Mouse (Mus musculus) MEL (cell line): Measurements from ENCODE around the gene Ccdc33. TPM values are rescaled to one million over a fixed set of nuclear protein-coding genes. Genes with fewer than 3 reads are reported as not detected.

Experiments
- DNase-seq: peaks from one replicate; pipeline ENCODE4 v3.0.0; 2011; ENCODE audit warnings: low read depth, low spot score
- H3K27ac ChIP-seq: 2 replicates; pipeline ENCODE4 v1.5.1; 2012; ENCODE audit warnings: low read depth, mild to moderate bottlenecking, control low read depth, low read length, moderate library complexity; ENCODE audit not compliant: control insufficient read depth
- H3K27me3 ChIP-seq, 2 experiments: fragments of 150-350 bp in 1 of 2; sonication (generic) in 1 of 2; 2 replicates each; pipeline ENCODE4 v1.6.1; 2012; ENCODE audit warnings: low read length in 2 of 2, mild to moderate bottlenecking in 2 of 2, improper control_type of control experiment in 1 of 2, moderate library complexity in 1 of 2; ENCODE audit not compliant: insufficient read depth in 2 of 2, control insufficient read depth in 1 of 2
- H3K36me3 ChIP-seq, 2 experiments: 2 replicates each; pipeline ENCODE4 v1.6.1; 2012 to 2014; ENCODE audit warnings: low read length in 2 of 2, improper control_type of control experiment in 1 of 2, inconsistent platforms in 1 of 2, mild to moderate bottlenecking in 1 of 2; ENCODE audit not compliant: insufficient read depth in 2 of 2, control insufficient read depth in 1 of 2
- H3K4me1 ChIP-seq, 2 experiments: fragments of 150-350 bp in 1 of 2; sonication (generic) in 1 of 2; 2 replicates each; pipeline ENCODE4 v1.6.1; 2012; ENCODE audit warnings: low read length in 2 of 2, improper control_type of control experiment in 1 of 2, mild to moderate bottlenecking in 1 of 2; ENCODE audit not compliant: insufficient read depth in 2 of 2, control insufficient read depth in 1 of 2
- H3K4me3 ChIP-seq, 2 experiments: fragments of 150-350 bp in 1 of 2; sonication (generic) in 1 of 2; 2 replicates each; pipeline ENCODE4 v1.5.1; 2012; ENCODE audit warnings: low read depth in 2 of 2, low read length in 2 of 2, mild to moderate bottlenecking in 2 of 2, moderate library complexity in 2 of 2, control low read depth in 1 of 2, improper control_type of control experiment in 1 of 2; ENCODE audit not compliant: control insufficient read depth in 1 of 2, insufficient read depth in 1 of 2
- H3K79me2 ChIP-seq: 2 replicates; pipeline ENCODE4 v1.6.1; 2012; ENCODE audit warnings: mild to moderate bottlenecking, low read length, moderate library complexity; ENCODE audit not compliant: control insufficient read depth, poor library complexity, insufficient read depth
- H3K9ac ChIP-seq: 2 replicates; pipeline ENCODE4 v1.6.1; 2012; ENCODE audit warnings: low read depth, mild to moderate bottlenecking, control low read depth, low read length, moderate library complexity; ENCODE audit not compliant: control insufficient read depth, poor library complexity, severe bottlenecking
- H3K9me3 ChIP-seq: fragments of 150-350 bp; sonication (generic); replicated peaks from 2 replicates; pipeline ENCODE4 v1.6.1; 2012; ENCODE audit warnings: mild to moderate bottlenecking, low read length, improper control_type of control experiment, moderate library complexity; ENCODE audit not compliant: insufficient read depth
- CTCF ChIP-seq, 3 experiments: IDR thresholded peaks in 2 of 3; conservative IDR thresholded peaks in 1 of 3; 2 replicates each; pipeline ENCODE4 v1.5.1; 2011 to 2012; ENCODE audit warnings: low read length in 3 of 3, low read depth in 2 of 3, mild to moderate bottlenecking in 2 of 3, improper control_type of control experiment in 1 of 3, inconsistent platforms in 1 of 3, mixed read lengths in 1 of 3, moderate library complexity in 1 of 3; ENCODE audit not compliant: control insufficient read depth in 1 of 3, insufficient read depth in 1 of 3, poor library complexity in 1 of 3, severe bottlenecking in 1 of 3
- ELF1 ChIP-seq: IDR thresholded peaks from 2 replicates; pipeline ENCODE4 v1.6.1; 2014; ENCODE audit warnings: low read depth, mild to moderate bottlenecking, inconsistent platforms, low read length, improper control_type of control experiment, moderate library complexity
- GATA1 ChIP-seq: IDR thresholded peaks from 2 replicates; pipeline ENCODE4 v1.6.1; 2011; ENCODE audit warnings: low read depth, low read length, improper control_type of control experiment
- HCFC1 ChIP-seq: IDR thresholded peaks from 2 replicates; pipeline ENCODE4 v1.6.1; 2012; ENCODE audit warnings: low read depth, mild to moderate bottlenecking, inconsistent platforms, low read length, improper control_type of control experiment, moderate library complexity
- JUND ChIP-seq: IDR thresholded peaks from 2 replicates; pipeline ENCODE4 v1.6.1; 2011; ENCODE audit warnings: low read depth, mild to moderate bottlenecking, improper control_type of control experiment, low read length
- MAX ChIP-seq: IDR thresholded peaks from 2 replicates; pipeline ENCODE4 v1.6.1; 2011; ENCODE audit warnings: low read length, improper control_type of control experiment
- MEF2A ChIP-seq: IDR thresholded peaks from 2 replicates; pipeline ENCODE4 v1.6.1; 2014; ENCODE audit warnings: low read depth, mild to moderate bottlenecking, inconsistent platforms, low read length, improper control_type of control experiment; ENCODE audit not compliant: poor library complexity, insufficient replicate concordance, severe bottlenecking; ENCODE audit errors: extremely low read depth
- MXI1 ChIP-seq: IDR thresholded peaks from 2 replicates; pipeline ENCODE4 v1.6.1; 2011; ENCODE audit warnings: mild to moderate bottlenecking, low read depth, low read length, improper control_type of control experiment
- MYB ChIP-seq: IDR thresholded peaks from 2 replicates; pipeline ENCODE4 v1.6.1; 2011; ENCODE audit warnings: mild to moderate bottlenecking, low read depth, low read length, improper control_type of control experiment
- MYC ChIP-seq: IDR thresholded peaks from 2 replicates; pipeline ENCODE4 v1.6.1; 2011; ENCODE audit warnings: low read depth, mild to moderate bottlenecking, low read length, improper control_type of control experiment, moderate library complexity
- NELFE ChIP-seq: IDR thresholded peaks from 2 replicates; pipeline ENCODE4 v1.6.1; 2011; ENCODE audit warnings: low read depth, low read length, improper control_type of control experiment
- NRF1 ChIP-seq: IDR thresholded peaks from 2 replicates; pipeline ENCODE4 v1.6.1; 2014; ENCODE audit warnings: low read depth, mild to moderate bottlenecking, inconsistent platforms, low read length, improper control_type of control experiment, moderate library complexity; ENCODE audit not compliant: poor library complexity, insufficient read depth, severe bottlenecking
- POLR2AphosphoS2 ChIP-seq: IDR thresholded peaks from 2 replicates; pipeline ENCODE4 v1.6.1; 2011; ENCODE audit warnings: low read length, improper control_type of control experiment
- POLR2AphosphoS5 ChIP-seq: IDR thresholded peaks from 2 replicates; pipeline ENCODE4 v1.6.1; 2012; ENCODE audit warnings: low read depth, borderline replicate concordance, mild to moderate bottlenecking, inconsistent platforms, low read length, moderate library complexity, mixed read lengths
- RAD21 ChIP-seq: IDR thresholded peaks from 2 replicates; pipeline ENCODE4 v1.6.1; 2011; ENCODE audit warnings: mild to moderate bottlenecking, low read depth, low read length, improper control_type of control experiment
- RCOR1 ChIP-seq: IDR thresholded peaks from 2 replicates; pipeline ENCODE4 v1.6.1; 2012; ENCODE audit warnings: low read depth, mild to moderate bottlenecking, inconsistent platforms, low read length, improper control_type of control experiment
- SMC3 ChIP-seq: IDR thresholded peaks from 2 replicates; pipeline ENCODE4 v1.6.1; 2011; ENCODE audit warnings: low read depth, low read length, improper control_type of control experiment
- TAL1 ChIP-seq: IDR thresholded peaks from 2 replicates; pipeline ENCODE4 v1.6.1; 2012; ENCODE audit warnings: mild to moderate bottlenecking, inconsistent platforms, low read length, moderate library complexity, mixed read lengths
- TCF12 ChIP-seq: IDR thresholded peaks from 2 replicates; pipeline ENCODE4 v1.6.1; 2014; ENCODE audit warnings: low read depth, mild to moderate bottlenecking, inconsistent platforms, low read length, improper control_type of control experiment, moderate library complexity
- UBTF ChIP-seq: IDR thresholded peaks from 2 replicates; pipeline ENCODE4 v1.6.1; 2012; ENCODE audit warnings: low read depth, mild to moderate bottlenecking, inconsistent platforms, low read length, improper control_type of control experiment, moderate library complexity, borderline replicate concordance; ENCODE audit not compliant: insufficient read depth
- USF2 ChIP-seq, 2 experiments: IDR thresholded peaks; 2 replicates each; pipeline ENCODE4 v1.6.1; 2011 to 2012; ENCODE audit warnings: improper control_type of control experiment in 2 of 2, low read length in 2 of 2, borderline replicate concordance in 1 of 2, inconsistent platforms in 1 of 2, low read depth in 1 of 2, mild to moderate bottlenecking in 1 of 2; ENCODE audit not compliant: insufficient read depth in 1 of 2
- ZC3H11A ChIP-seq: IDR thresholded peaks from 2 replicates; pipeline ENCODE4 v1.6.1; 2012; ENCODE audit warnings: low read depth, mild to moderate bottlenecking, inconsistent platforms, low read length, improper control_type of control experiment
- ZMIZ1 ChIP-seq: IDR thresholded peaks from 2 replicates; pipeline ENCODE4 v1.6.1; 2012; ENCODE audit warnings: low read depth, mild to moderate bottlenecking, inconsistent platforms, low read length, improper control_type of control experiment, moderate library complexity
- polyA plus RNA-seq, 2 experiments: library from polyadenylated mRNA; stranded (reverse) in 1 of 2; unstranded in 1 of 2; fragments of >175 nt in 1 of 2; fragments of >200 nt in 1 of 2; gene quantifications; 2 replicates each; pipeline versions ENCODE4 v1.2.1 to v1.2.4; 2012; ENCODE audit warnings: low replicate concordance in 2 of 2, low read depth in 1 of 2; ENCODE audit not compliant: insufficient read length in 2 of 2, insufficient read depth in 1 of 2, missing spikeins in 1 of 2
- total RNA-seq: library from RNA; depleted of rRNA; stranded (reverse); fragments of 300-350 nt; gene quantifications from 2 replicates; pipeline ENCODE4 v1.2.3, GENCODE M21; 2012

Gene Ccdc33
- total and polyA plus RNA-seq, 3 experiments = not detected

- Histone ChIP-seq H3K79me2 (no peaks in the 10 kb centered on the region), H3K4me3 (no peak overlapping the region), H3K36me3 (no peaks in the 10 kb centered on the region), H3K4me1 (no peaks in the 10 kb centered on the region), H3K9ac (no peak overlapping the region), H3K9me3 (no peaks in the 10 kb centered on the region), H3K27ac (no peak overlapping the region), H3K27me3 (peaks cover 0 to 8% of the 10 kb centered on the region in 2 experiments)
- TF ChIP-seq ELF1 (no peak), SMC3 (no peak), MAX (no peak), USF2 (IDR thresholded peaks at IDR 0.05; ENCODE audit: borderline replicate concordance in 1 of 2, insufficient read depth in 1 of 2, low read depth in 1 of 2, low read length in 2 of 2) (no peak), UBTF (no peak), TCF12 (no peak)
- DNase-seq = no peak
These were observed 66.7 kb downstream of the Ccdc33 start for GRCm38 (mm10) chr9:58051937-58052336.

- peaks cover 0 to 12% of the 10 kb centered on the region in 2 experiments for H3K27me3 ChIP-seq
These were observed 68.8 kb downstream of the Ccdc33 start for GRCm38 (mm10) chr9:58049861-58050260.

GRCm38 (mm10) chr9:58049186-58049585 lies 69.4 kb downstream of the Ccdc33 start:
- no peaks in the 10 kb centered on the region for H3K36me3 ChIP-seq
- H3K79me2 ChIP-seq = no peaks in the 10 kb centered on the region
- TF ChIP-seq RAD21 (no peak), POLR2AphosphoS5 (no peak), GATA1 (no peak), UBTF (no peak), CTCF (IDR thresholded peaks at IDR 0.05 in 2 of 3, conservative IDR thresholded peaks at IDR 0.05 in 1 of 3; ENCODE audit: control insufficient read depth in 1 of 3, insufficient read depth in 1 of 3, low read depth in 2 of 3, low read length in 3 of 3, poor library complexity in 1 of 3, severe bottlenecking in 1 of 3) (no peak), NRF1 (no peak), ELF1 (no peak), NELFE (no peak), RCOR1 (no peak)
- DNase-seq = no peak
- H3K4me1 ChIP-seq = no peaks in the 10 kb centered on the region
- H3K9me3 ChIP-seq = no peaks in the 10 kb centered on the region
- no peak overlapping the region for H3K27ac ChIP-seq
- no peak overlapping the region for H3K4me3 ChIP-seq
- H3K9ac ChIP-seq = no peak overlapping the region
- peaks cover 0 to 16% of the 10 kb centered on the region in 2 experiments for H3K27me3 ChIP-seq

More at GRCm38 (mm10) chr9:58049861-58050260, 68.8 kb downstream of the Ccdc33 start:
- H3K9ac ChIP-seq = no peak overlapping the region
- H3K9me3 ChIP-seq = no peaks in the 10 kb centered on the region
- no peaks in the 10 kb centered on the region for H3K4me1 ChIP-seq
- DNase-seq = no peak
- H3K36me3 ChIP-seq = no peaks in the 10 kb centered on the region
- TF ChIP-seq GATA1 = no peak
- TF ChIP-seq MYC = no peak
- TF ChIP-seq CTCF (IDR thresholded peaks at IDR 0.05 in 2 of 3, conservative IDR thresholded peaks at IDR 0.05 in 1 of 3; ENCODE audit: control insufficient read depth in 1 of 3, insufficient read depth in 1 of 3, low read depth in 2 of 3, low read length in 3 of 3, poor library complexity in 1 of 3, severe bottlenecking in 1 of 3) = no peak
- TF ChIP-seq TAL1 = no peak
- TF ChIP-seq MXI1 = no peak
- TF ChIP-seq MEF2A = no peak
- TF ChIP-seq POLR2AphosphoS5 = no peak
- no peak for TF ChIP-seq NRF1
- no peak for TF ChIP-seq MAX
- TF ChIP-seq MYB = no peak
- TF ChIP-seq POLR2AphosphoS2 = no peak
- no peak for TF ChIP-seq ZC3H11A
- TF ChIP-seq SMC3 = no peak
- no peak for TF ChIP-seq HCFC1
- no peak for TF ChIP-seq TCF12
- no peak for TF ChIP-seq USF2 (IDR thresholded peaks at IDR 0.05; ENCODE audit: borderline replicate concordance in 1 of 2, insufficient read depth in 1 of 2, low read depth in 1 of 2, low read length in 2 of 2)
- TF ChIP-seq NELFE = no peak
- TF ChIP-seq JUND = no peak
- no peak for TF ChIP-seq ZMIZ1
- H3K79me2 ChIP-seq = no peaks in the 10 kb centered on the region
- H3K27ac ChIP-seq = no peak overlapping the region
- no peak overlapping the region for H3K4me3 ChIP-seq
